Mouse (Mus musculus) ZHBTc4 (cell line): Measurements from ENCODE around the gene Arhgap10.

Experiments used
- DNase-seq: peaks from one replicate; pipeline ENCODE4 v3.0.0-alpha.2; 2011; ENCODE audit warnings: low read depth, low spot score

Arhgap10 gene

GRCm38 (mm10) chr8:77228688-77229087, 289.1 kb downstream of the Arhgap10 start:
- no peak for DNase-seq

- no peak for DNase-seq
These were observed 290.0 kb downstream of the Arhgap10 start for GRCm38 (mm10) chr8:77227742-77228141.

GRCm38 (mm10) chr8:77223123-77223522, 294.6 kb downstream of the Arhgap10 start:
- DNase-seq: no peak

GRCm38 (mm10) chr8:77215191-77215590, 302.6 kb downstream of the Arhgap10 start:
- no peak for DNase-seq

- no peak for DNase-seq
These were observed 303.1 kb downstream of the Arhgap10 start for GRCm38 (mm10) chr8:77214665-77215064.

- DNase-seq: no peak
These were observed 303.8 kb downstream of the Arhgap10 start for GRCm38 (mm10) chr8:77213893-77214464.

GRCm38 (mm10) chr8:77209297-77209696, 308.5 kb downstream of the Arhgap10 start:
- DNase-seq: no peak
